Mouse (Mus musculus): ENCODE data around the gene Kcng4.

DNA sequence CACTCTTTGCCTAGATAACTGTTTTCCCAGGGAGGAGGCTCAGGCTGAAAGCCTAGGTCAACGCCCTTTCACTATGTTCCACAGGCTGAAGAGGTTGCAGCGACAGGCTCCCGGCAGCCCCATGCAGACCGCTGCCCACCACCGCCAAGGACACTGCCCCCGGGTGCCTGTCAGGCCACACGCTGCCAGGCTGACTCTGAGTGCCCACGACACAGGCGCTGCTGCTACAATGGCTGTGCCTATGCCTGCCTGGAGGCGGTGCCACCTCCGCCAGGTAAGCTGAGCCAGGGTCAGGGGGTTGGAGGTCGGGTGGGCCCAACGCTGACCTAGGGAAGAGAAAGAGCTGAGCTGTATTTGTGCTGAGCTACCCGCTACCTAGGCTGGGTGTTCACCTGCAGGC lies 43.7 kb upstream of the Kcng4 start:
- TF ChIP-seq POLR2A (IDR thresholded peaks at IDR 0.05; ENCODE audit: borderline replicate concordance, extremely low read depth, low read depth, low read length) (no peak), CTCF (IDR thresholded peaks at IDR 0.05; ENCODE audit: insufficient read depth, low read length) (no peak)
